Mouse (Mus musculus) large intestine, adult 2 months (tissue): ENCODE data around the gene Ldhb. TPM values are rescaled to one million over a fixed set of nuclear protein-coding genes. Genes with fewer than 3 reads are reported as not detected.
"Not testable (repeated sequence)": the region's sequence is repeated elsewhere in the genome, so short reads cannot be mapped to it uniquely, and the experiment has no call there.

Experiments
- DNase-seq: peaks from one replicate; pipeline ENCODE4 v3.0.0-alpha.2; 2012; ENCODE audit warnings: low read depth, low spot score
- WGBS: fragments of 180-500 bp; shearing (Covaris S2); methylation state at CpG from one replicate; pipeline ENCODE4 v1.1.7; 2018; 5-methylcytosine and 5-hydroxymethylcytosine counted together
- polyA plus RNA-seq: library from polyadenylated mRNA; depleted of rRNA; stranded (reverse); fragments of >200 nt; gene quantifications from 2 replicates; pipeline ENCODE4 v1.2.3, GENCODE M21; 2012

The Ldhb gene
- polyA plus RNA-seq, 1 experiment, result 45.7 TPM

DNA sequence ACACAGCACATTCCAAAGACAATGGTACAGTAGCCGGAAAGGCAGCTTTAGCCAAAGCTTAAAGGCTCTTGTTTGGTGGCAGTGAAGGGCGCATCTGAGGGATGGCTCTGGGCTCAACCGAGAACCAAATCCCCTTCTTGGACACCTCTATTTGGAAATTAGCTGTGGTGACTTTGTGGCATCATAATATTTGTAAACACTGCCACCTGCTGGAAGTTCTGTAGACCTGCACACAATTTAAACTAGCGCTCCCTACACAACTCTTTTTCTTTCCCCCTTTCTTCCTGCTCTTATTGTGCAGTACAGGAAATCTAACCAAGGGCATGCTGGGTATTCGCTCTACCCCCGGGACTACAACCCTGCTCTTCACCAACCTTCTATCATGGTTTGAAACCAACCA is 11.4 kb upstream of the Ldhb start:
- 9% methylated on average over 6 of the region's 6 CpGs for WGBS
- no peak for DNase-seq

DNA sequence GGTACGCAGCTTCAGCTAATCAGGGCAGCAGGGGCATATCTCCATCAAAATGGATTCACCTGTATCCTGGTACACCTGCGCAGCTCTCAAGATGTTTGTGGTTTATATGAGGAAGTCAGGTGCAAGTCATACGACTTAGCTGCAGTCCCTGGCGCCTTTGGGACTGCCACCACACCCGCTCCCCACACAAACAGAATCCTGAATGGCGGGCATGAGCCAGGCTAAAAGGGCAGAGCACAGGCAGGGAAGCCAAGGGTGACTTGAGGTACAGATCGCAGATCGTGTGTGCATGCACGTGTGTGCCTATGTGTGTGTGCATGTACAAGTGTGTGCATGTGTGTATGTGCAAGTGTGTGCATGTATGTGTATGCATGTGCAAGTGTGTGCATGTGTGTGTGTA is 7.6 kb upstream of the Ldhb start:
- 52% methylated on average over 9 of the region's 9 CpGs for WGBS
- DNase-seq, result not testable (repeated sequence)

DNA sequence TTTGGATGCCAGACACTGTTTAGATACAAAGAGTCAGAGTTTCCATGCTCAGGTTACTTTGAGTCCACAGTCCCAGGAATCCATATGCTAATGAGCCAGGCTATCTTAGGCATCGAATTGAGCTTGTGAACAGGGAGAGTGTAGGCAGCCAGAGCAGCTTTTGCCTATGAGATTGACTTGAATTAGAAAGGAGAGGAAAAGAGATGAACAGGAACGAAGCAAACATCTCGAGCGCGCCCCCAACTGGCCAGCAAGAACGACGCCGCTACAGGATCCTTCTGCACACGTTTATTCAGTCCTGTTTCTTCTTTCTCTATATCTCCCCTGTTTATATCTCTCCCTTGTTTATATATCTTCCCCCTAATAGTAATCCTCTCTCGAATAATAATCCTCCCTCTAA is 7.2 kb upstream of the Ldhb start:
- no peak for DNase-seq
- 5% methylated on average over 10 of the region's 10 CpGs for WGBS

- no peak for DNase-seq
- WGBS, result 26% methylated on average over 3 of the region's 3 CpGs
Measured at GRCm38 (mm10) chr6:142512902-142513301, 5.1 kb upstream of the Ldhb start.

DNA sequence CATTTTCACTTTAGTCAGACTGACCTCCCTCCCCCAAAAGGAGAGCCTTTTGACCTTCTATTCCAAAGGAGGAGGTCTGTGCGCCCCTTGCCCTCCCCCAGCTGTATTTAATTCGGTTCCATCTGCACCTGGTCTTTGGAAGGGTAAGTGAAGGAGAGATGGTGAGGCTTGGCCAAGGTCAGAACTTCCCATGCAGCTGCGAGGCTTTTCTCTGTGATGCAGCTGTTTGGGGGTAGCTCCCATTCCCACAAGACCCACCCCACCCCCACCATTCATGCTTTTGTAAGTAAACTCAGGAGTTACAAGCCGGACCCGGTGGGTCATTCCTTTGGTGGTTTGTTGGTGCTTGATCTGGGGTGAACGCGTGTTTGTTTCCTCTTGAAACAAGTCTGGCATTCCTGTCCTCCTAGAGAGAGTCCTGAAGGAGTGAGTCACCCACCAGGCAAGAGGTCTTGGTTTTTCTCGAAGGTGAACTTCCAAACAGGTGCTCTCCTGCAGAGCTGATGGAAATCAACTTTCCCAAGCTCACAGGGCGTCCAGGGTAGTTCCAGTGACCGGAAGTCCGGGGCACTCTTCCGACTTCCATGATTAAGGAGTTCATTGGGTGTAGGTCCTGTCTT is 3.9 kb upstream of the Ldhb start:
- no peak for DNase-seq
- 33% methylated on average over 12 of the region's 12 CpGs for WGBS

DNA sequence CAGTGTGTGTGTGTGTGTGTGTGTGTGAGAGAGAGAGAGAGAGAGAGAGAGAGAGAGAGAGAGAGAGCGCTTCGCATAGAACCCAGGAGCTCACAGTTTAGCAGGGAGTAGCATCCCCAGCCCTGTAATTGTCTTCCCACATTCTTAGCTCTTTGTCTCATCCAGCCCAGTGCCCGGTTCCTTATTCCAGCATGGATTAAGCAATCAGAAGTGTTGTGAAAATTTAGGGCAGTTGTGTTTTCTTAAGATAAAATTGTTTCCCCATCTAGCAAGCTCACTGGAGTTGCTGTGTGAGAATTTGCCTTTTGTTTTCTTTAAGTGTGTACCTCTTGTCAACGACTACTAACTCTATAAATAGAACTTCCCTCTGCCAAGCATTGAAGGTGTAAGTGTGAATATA is 906 bp upstream of the Ldhb start:
- WGBS, result 66% methylated on average over 4 of the region's 4 CpGs
- no peak for DNase-seq

DNA sequence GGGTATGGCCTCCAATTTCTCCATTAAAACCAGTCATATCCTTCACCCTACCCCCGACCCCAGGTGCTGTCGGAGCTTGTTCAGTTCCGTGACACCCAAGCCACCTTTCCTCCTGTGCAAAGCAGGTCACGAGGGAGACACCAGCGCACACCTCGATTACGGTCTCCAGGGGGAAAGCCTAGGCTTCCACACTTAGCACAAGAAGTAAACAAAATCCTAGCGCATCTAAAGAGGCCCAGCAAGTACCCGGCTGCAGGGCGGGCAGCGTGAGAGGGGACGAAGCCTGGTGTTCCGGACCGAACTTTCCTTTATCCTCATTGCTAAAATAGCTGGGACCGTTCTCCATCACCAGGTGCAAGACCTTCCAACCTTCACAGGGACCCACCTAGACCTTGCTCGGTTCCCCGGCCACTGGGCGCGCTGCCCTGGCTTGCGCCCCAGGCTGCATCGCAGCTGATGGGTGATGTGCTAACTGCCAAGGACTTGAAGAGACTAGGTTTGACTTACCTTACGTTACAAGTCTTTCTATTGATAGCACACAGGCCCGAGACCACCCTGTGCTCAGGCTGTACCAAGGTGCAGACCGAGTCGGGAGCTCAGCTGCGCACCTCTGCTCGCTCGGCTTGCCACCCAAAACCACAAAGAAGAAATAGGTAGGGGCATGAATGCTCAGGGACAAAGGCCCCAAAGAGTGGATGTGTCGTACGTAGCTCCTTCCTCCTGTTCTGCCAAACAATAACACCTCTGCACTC is 548 bp downstream of the Ldhb start:
- no peak for DNase-seq
- 9% methylated on average over 30 of the region's 30 CpGs for WGBS

GRCm38 (mm10) chr6:142506338-142507032 is 1.3 kb downstream of the Ldhb start:
- no peak for DNase-seq
- 54% methylated on average over 10 of the region's 10 CpGs for WGBS

- DNase-seq, result no peak
- 83% methylated on average over 8 of the region's 8 CpGs for WGBS
Measured at GRCm38 (mm10) chr6:142503601-142504000, 4.2 kb downstream of the Ldhb start.

- 85% methylated on average over 10 of the region's 10 CpGs for WGBS
Measured at GRCm38 (mm10) chr6:142502519-142503125, 5.1 kb downstream of the Ldhb start.

GRCm38 (mm10) chr6:142490114-142490513 is 17.6 kb downstream of the Ldhb start:
- WGBS, result 75% methylated on average over 6 of the region's 6 CpGs
- not testable (repeated sequence) for DNase-seq

More at GRCm38 (mm10) chr6:142502519-142503125, 5.1 kb downstream of the Ldhb start:
- no peak for DNase-seq

DNA sequence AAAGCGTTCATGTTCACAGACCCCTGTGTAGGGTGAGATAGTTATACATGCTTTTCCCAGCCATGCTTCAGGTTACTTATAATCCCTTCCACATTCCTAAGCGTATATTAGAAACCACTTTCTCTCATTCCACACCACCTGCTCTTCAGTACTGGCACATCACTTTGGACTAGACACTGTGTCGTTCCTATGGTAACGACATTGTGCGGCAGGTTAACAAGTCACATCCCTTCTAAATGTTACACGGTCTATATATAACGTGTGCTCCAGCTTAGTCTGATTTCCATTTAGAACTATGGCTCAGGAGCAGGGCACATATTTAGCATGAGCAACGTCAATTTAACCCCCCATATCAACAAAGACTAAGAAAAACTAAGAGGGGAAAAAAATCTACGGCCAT is 20.1 kb downstream of the Ldhb start:
- WGBS, result 90% methylated on average over 9 of the region's 9 CpGs
- DNase-seq, result no peak

- DNase-seq, result no peak
- 86% methylated on average over 4 of the region's 4 CpGs for WGBS
Measured at GRCm38 (mm10) chr6:142485478-142486123, 22.2 kb downstream of the Ldhb start.

GRCm38 (mm10) chr6:142477239-142477638 is 30.5 kb downstream of the Ldhb start:
- DNase-seq, result no peak
- WGBS, result 73% methylated on average over 7 of the region's 7 CpGs

DNA sequence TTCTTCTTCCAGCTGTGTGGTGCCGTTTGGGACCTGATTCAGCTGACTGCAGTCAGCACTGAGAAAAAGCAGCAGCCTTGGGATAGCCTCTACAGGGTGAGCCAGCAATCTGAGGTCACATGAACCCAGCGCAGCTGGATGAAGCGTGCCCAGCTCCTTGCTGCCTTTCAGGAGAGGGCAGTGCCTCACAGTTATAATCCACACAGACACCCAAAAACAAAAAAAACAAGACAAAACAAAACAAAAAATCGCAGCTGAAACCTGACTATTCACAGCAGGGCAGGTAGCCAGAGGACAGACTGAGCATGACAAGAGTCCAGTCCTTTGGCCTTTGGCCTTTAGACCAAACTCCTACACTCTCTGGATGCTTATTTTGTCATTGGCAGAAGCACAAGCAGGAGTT is 35.0 kb downstream of the Ldhb start, which contains the start of gene Gys2:
TSS of gene Gys2 (minus strand) at position 309 of the 403 bp plus-strand sequence.
- WGBS, result 62% methylated on average over 4 of the region's 4 CpGs
- no peak for DNase-seq

DNA sequence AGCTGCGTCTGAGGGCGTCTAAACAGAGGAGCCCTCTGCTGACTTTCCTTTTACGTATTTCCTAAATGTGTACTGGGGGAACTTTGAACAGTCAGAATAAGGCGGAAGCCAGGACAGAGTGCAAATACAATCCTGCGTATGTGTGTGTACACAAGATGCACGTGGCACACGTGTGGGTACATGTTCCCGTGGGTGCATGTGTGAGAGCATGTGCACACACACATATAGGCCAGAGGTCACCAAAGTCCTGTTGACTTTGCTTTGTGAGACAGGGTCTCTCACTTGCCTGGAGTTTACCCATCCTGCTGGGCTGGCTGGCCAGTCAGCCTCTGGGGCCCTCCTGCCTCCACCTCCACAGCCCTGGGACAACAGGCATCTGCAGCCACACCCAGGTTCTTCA is 36.6 kb downstream of the Ldhb start:
- WGBS, result 35% methylated on average over 8 of the region's 8 CpGs
- DNase-seq, result no peak

DNA sequence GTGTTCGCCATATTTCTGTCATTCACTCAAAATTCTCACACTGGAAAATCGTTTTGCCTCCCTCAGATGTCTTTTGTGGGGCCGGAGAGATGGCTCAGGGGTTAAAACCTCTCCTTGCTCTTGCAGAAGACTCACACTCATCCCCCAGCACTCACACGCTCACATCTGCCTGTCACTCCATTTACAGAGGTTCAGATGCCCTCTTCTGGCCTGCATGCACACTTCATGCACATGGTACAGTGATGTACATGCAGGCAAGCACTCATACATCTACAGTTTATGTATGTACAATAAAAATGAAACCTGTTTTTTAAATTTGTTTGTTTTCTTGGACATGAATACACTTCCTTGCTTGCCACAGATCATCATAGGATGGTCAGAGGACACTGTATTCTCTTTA is 38.2 kb downstream of the Ldhb start:
- 52% methylated on average over 4 of the region's 4 CpGs for WGBS
- DNase-seq, result no peak

DNA sequence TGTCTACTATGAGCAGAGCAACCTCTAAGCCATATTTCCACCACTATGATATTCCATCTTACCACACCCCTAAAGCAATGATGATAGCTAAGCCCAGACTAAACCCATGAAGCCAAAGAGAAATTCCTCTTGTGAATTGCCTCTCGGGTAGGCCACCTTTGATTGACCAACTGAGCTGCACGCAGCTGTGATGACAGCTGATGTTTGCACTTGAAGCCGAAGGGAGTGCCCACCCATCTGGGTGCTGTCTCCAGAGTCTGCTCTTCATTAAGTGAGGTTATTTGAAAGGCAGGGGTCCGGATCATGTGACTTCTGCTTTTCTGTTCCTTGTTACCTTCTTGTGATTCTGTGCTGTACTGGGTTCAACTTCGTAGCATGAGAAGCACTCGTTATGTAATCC is 45.6 kb downstream of the Ldhb start:
- DNase-seq, result no peak
- WGBS, result 71% methylated on average over 6 of the region's 6 CpGs

DNA sequence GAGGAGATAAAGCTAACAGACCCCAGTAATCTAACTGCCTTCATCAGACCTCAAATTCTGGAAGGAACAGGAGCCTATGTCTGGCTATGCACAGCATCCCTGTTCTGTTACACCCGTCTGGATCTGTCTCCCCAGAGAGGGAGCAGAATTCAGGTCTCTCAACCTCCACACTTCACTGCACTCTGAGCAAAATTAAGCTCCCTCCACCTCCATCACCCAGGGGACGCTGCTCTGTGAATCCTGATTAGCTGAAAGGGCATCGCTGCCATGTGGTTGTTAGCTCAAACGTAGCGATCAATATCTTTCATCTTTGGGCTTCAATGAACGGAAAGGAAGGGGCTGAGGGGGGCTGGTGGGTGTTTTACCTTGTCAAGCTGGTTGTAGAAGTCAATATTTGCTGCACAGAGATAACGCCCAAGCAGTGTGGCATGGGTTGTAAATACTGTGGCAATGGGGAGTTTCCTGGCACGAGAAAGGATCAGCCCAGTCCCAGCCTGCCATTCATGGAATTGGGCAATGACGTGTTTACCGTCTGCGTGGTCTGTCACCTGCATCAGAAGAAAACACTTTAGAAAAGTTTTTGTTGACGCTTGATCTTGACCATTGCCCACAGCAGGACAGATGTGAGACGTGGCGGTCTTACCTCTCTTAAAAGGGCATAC is 48.6 kb downstream of the Ldhb start:
- WGBS, result 33% methylated on average over 14 of the region's 14 CpGs
- DNase-seq, result no peak
